Mouse (Mus musculus) kidney, postnatal 0 days (tissue): ENCODE data around the gene Cdc42ep3. TPM values are rescaled to one million over a fixed set of nuclear protein-coding genes. Genes with fewer than 3 reads are reported as not detected.
A peak's percentile ranks its signal among the peaks of the same experiment; 100 is the strongest.

Experiments used
- ATAC-seq: fragments of 200-750 bp; cut with Nextera tagmentation; replicated peaks from 2 replicates; pipeline ENCODE4 v1.8.0; 2017; ENCODE audit warnings: low read depth, moderate number of reproducible peaks, moderate TSS enrichment, moderate library complexity; ENCODE audit not compliant: low FRiP score
- DNase-seq: peaks from one replicate; pipeline ENCODE4 v3.0.0-alpha.2; 2016; ENCODE audit warnings: low spot score
- H3K27ac ChIP-seq: fragments of 300-500 bp; sonication (generic); 2 replicates; pipeline ENCODE4 v1.5.1; 2014; ENCODE audit warnings: mild to moderate bottlenecking
- H3K27me3 ChIP-seq: fragments of 300-500 bp; sonication (generic); 2 replicates; pipeline ENCODE4 v1.6.1; 2014; ENCODE audit warnings: low read length, mixed read lengths; ENCODE audit not compliant: insufficient read depth
- H3K36me3 ChIP-seq: fragments of 300-500 bp; sonication (generic); 2 replicates; pipeline ENCODE4 v1.6.1; 2014; ENCODE audit warnings: low read length, mixed read lengths; ENCODE audit not compliant: insufficient read depth
- H3K4me1 ChIP-seq: fragments of 300-500 bp; sonication (generic); replicated peaks from 2 replicates; pipeline ENCODE4 v1.6.1; 2014; ENCODE audit warnings: antibody characterized with exemption, low read length, mixed read lengths; ENCODE audit not compliant: insufficient read depth
- H3K4me2 ChIP-seq: fragments of 300-500 bp; sonication (generic); 2 replicates; pipeline ENCODE4 v1.6.1; 2014; ENCODE audit warnings: mild to moderate bottlenecking, low read length, moderate library complexity, mixed read lengths
- H3K4me3 ChIP-seq: fragments of 300-500 bp; sonication (generic); replicated peaks from 2 replicates; pipeline ENCODE4 v1.5.1; 2014; ENCODE audit warnings: low read depth, low read length
- H3K9ac ChIP-seq: fragments of 300-500 bp; sonication (generic); 2 replicates; pipeline ENCODE4 v1.6.1; 2014; ENCODE audit warnings: low read depth, low read length
- H3K9me3 ChIP-seq: fragments of 300-500 bp; sonication (generic); replicated peaks from 2 replicates; pipeline ENCODE4 v1.6.1; 2016; ENCODE audit warnings: low read length, inconsistent platforms, mixed read lengths
- CTCF ChIP-seq: IDR thresholded peaks from 2 replicates; pipeline ENCODE4 v1.5.1; 2016; ENCODE audit warnings: antibody characterized with exemption, low read depth, mild to moderate bottlenecking, moderate library complexity
- WGBS: fragments of 180-500 bp; shearing (Covaris S2); extraction: QIAGEN DNeasy Blood & Tissue Kit; methylation state at CpG from one replicate; pipeline ENCODE4 v1.1.7; 2014; 5-methylcytosine and 5-hydroxymethylcytosine counted together
- polyA plus RNA-seq: library from polyadenylated mRNA; unstranded; fragments of >200 nt; fragmentation: Nextera tagmentation; extraction: Ambion mirVana; gene quantifications from 2 replicates; pipeline ENCODE4 v1.2.1, GENCODE M21; 2015

The Cdc42ep3 gene
- polyA plus RNA-seq: 47.9 and 51.8 TPM in 2 replicates

GRCm38 (mm10) chr17:79354444-79355270, at the start of gene Cdc42ep3:
Cdc42ep3 (minus strand) TSS chr17:79355091.
- peak; percentile 10; the same call in 1 of the 2 replicates for TF ChIP-seq CTCF
- WGBS: under 1% methylated on average over 73 of the region's 74 CpGs
- ATAC-seq: peak; percentile 90

GRCm38 (mm10) chr17:79400356-79400755, 45.5 kb upstream of the Cdc42ep3 start:
- H3K36me3 ChIP-seq: no peaks in the 10 kb centered on the region
- H3K4me1 ChIP-seq: no peaks in the 10 kb centered on the region
- no peak for ATAC-seq
- no peaks in the 10 kb centered on the region for H3K9me3 ChIP-seq
- H3K9ac ChIP-seq: no peak overlapping the region
- no peak overlapping the region for H3K27ac ChIP-seq
- no peaks in the 10 kb centered on the region for H3K27me3 ChIP-seq
- no peak for TF ChIP-seq CTCF
- no peak overlapping the region for H3K4me3 ChIP-seq
- WGBS: 66% methylated on average over 2 of the region's 2 CpGs
- no peak for DNase-seq
- H3K4me2 ChIP-seq: no peak overlapping the region

More at GRCm38 (mm10) chr17:79354444-79355270, at the start of gene Cdc42ep3:
- Histone ChIP-seq H3K27ac (peak within 1 kb of the TSS; percentile 48), H3K9me3 (no peaks in the 10 kb centered on the region), H3K4me2 (peak within 1 kb of the TSS; percentile 100), H3K9ac (peak within 1 kb of the TSS; percentile 59), H3K4me1 (peaks cover 17% of the 10 kb centered on the region), H3K4me3 (peak within 1 kb of the TSS; percentile 68), H3K27me3 (0 out of 2 replicates have a peak, but pooled peaks cover 3% of the 10 kb centered on the region), H3K36me3 (0 out of 2 replicates have a peak, but pooled peaks cover 3% of the 10 kb centered on the region)
- DNase-seq: peak; percentile 77

- no peak overlapping the region for H3K27ac ChIP-seq
- WGBS: 69% methylated on average over 3 of the region's 3 CpGs
- H3K27me3 ChIP-seq: no peaks in the 10 kb centered on the region
- TF ChIP-seq CTCF: no peak
- H3K9me3 ChIP-seq: no peaks in the 10 kb centered on the region
- H3K4me3 ChIP-seq: no peak overlapping the region
- DNase-seq (no peak), ATAC-seq (no peak)
- H3K4me1 ChIP-seq: no peaks in the 10 kb centered on the region
- no peaks in the 10 kb centered on the region for H3K36me3 ChIP-seq
- no peak overlapping the region for H3K9ac ChIP-seq
- no peak overlapping the region for H3K4me2 ChIP-seq
These were observed 43.5 kb upstream of the Cdc42ep3 start for GRCm38 (mm10) chr17:79398416-79398815.

GRCm38 (mm10) chr17:79394799-79395198, 39.9 kb upstream of the Cdc42ep3 start:
- WGBS: 81% methylated on average over 5 of the region's 5 CpGs
- ATAC-seq (no peak), DNase-seq (no peak)

GRCm38 (mm10) chr17:79393886-79394285, 39.0 kb upstream of the Cdc42ep3 start:
- ATAC-seq (no peak), DNase-seq (no peak)
- WGBS: 76% methylated on average over 7 of the region's 7 CpGs
- Histone ChIP-seq H3K4me2 (no peak overlapping the region), H3K4me1 (no peaks in the 10 kb centered on the region), H3K9ac (no peak overlapping the region), H3K4me3 (no peak overlapping the region), H3K27me3 (no peaks in the 10 kb centered on the region), H3K36me3 (no peaks in the 10 kb centered on the region), H3K9me3 (no peaks in the 10 kb centered on the region), H3K27ac (no peak overlapping the region)
- TF ChIP-seq CTCF: no peak

More at GRCm38 (mm10) chr17:79394799-79395198, 39.9 kb upstream of the Cdc42ep3 start:
- no peak overlapping the region for H3K4me2 ChIP-seq
- TF ChIP-seq CTCF: no peak
- H3K4me3 ChIP-seq: no peak overlapping the region
- no peaks in the 10 kb centered on the region for H3K9me3 ChIP-seq
- no peaks in the 10 kb centered on the region for H3K27me3 ChIP-seq
- H3K9ac ChIP-seq: no peak overlapping the region
- H3K4me1 ChIP-seq: no peaks in the 10 kb centered on the region
- H3K27ac ChIP-seq: no peak overlapping the region
- no peaks in the 10 kb centered on the region for H3K36me3 ChIP-seq

- 65% methylated on average over 8 of the region's 8 CpGs for WGBS
- no peaks in the 10 kb centered on the region for H3K4me1 ChIP-seq
- no peak for TF ChIP-seq CTCF
These were observed 32.7 kb upstream of the Cdc42ep3 start for GRCm38 (mm10) chr17:79387465-79388066.

More at GRCm38 (mm10) chr17:79387465-79388066, 32.7 kb upstream of the Cdc42ep3 start:
- Histone ChIP-seq H3K9ac (no peak overlapping the region), H3K9me3 (no peaks in the 10 kb centered on the region), H3K27me3 (no peaks in the 10 kb centered on the region), H3K27ac (no peak overlapping the region), H3K4me3 (no peak overlapping the region), H3K4me2 (no peak overlapping the region), H3K36me3 (no peaks in the 10 kb centered on the region)
- no peak for ATAC-seq
- DNase-seq: no peak
